Mouse (Mus musculus) ovary, adult 18-20 months (tissue): ENCODE measurements around the gene Vmn1r27.

ENCODE experiments used
- DNase-seq: peaks from one replicate; pipeline ENCODE4 v3.0.0; 2022; ENCODE audit warnings: low spot score, mixed read lengths

The Vmn1r27 gene

GRCm38 (mm10) chr6:58218721-58219120 is at the start of gene Vmn1r27:
TSS of gene Vmn1r27 (minus strand) at chr6:58218821.
- DNase-seq, result no peak

DNA sequence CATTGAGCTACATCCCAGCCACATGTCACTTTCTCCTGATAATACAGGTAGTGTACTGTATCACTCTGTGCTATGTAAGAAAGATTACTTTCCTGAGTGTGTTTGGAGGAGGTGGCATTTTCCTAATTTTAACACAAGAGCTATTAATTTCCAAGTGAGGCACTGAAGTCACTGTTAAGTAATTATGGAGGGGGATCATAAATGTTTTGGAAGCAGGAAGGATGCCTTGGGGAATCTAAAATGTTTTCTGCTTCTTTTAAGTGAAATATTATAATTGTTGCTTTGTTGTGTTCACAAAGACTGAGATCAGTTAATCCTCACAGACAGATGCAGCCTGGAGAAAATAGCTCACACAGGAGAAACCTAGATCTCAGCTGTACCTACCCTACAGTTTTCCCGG is 43.1 kb upstream of the Vmn1r27 start, which contains the start of gene Vmn1r28:
Gene Vmn1r28, plus strand, starts transcription at position 301 of the 400 bp plus-strand sequence.
- no peak for DNase-seq

DNA sequence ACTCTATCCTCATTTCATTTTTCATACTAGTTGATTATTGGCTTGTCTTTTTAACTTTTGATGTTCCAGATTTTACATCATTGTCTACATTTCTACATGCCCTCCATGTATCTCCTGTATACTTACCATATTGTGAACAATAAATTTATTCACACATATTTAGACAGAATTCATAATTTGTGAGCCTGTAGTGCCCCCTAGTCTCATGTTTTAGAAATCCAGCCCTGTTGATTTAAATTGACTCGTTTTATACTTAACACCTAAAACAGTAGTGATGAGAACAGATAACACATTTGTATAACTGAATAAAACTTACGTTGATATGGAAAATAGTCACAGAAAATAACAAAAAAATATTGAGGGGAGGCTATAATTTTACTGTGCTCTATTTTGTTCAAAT is 2.5 kb downstream of the Vmn1r27 start:
- no peak for DNase-seq
